Mouse (Mus musculus) left cerebral cortex, adult 9 months (tissue): ENCODE data around the gene Asb5.
"Not testable (repeated sequence)": the region's sequence is repeated elsewhere in the genome, so short reads cannot be mapped to it uniquely, and the experiment has no call there.

Experiments
- DNase-seq, 2 experiments: peaks; one replicate each; pipeline ENCODE4 v3.0.0; 2022; ENCODE audit warnings: low spot score in 2 of 2

Gene Asb5

DNA sequence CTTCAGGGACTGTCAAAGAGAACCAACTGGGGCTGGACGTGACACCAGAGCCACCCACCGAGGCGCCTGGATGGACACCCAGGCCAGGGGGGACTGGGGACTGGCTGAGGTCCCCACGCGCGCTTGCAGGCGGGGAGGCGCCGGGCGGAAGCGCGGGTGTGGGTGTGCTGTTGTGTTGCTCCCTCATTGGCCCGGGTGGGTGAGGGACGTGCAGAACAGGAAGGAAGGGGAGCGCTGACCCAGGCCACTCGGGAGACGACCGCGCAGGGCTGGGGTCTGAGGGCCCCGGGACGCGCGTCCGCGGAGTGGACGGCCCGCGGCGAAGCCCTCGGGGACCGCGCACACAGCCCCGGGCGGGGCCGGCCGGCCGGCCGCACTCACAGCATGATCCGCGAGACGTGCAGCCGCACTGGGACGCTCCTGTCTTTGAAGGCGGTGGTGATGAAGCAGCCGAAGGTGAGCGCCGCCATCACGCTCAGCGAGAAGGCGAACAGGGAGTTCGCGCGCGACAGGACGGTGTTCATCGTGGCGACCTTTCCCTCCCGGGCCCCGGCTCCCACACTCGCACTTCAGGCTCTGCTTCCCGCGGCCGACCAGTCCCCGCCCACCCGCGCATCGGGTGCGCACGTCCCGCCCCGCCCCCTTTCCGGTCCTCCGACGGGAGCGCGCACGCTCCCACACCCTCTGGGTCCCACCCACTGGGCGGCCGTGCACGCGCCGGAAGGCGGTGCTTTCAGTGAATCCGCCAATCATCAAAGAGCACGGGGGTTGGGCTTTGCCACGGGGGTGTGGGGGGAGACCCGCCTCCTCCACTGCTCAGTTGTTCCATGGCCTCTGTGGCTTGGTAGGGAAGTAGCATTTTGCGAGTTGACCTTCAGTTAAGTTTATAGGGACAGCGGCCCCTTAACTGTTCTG, at the start of gene Asb5, which contains the start of gene Spcs3:
TSS of gene Asb5 (plus strand) at position 199 of the 915 bp plus-strand sequence.
TSS of gene Spcs3 (minus strand) at position 617 of the 915 bp plus-strand sequence.
- DNase-seq: peak; percentile 77 to 95

DNA sequence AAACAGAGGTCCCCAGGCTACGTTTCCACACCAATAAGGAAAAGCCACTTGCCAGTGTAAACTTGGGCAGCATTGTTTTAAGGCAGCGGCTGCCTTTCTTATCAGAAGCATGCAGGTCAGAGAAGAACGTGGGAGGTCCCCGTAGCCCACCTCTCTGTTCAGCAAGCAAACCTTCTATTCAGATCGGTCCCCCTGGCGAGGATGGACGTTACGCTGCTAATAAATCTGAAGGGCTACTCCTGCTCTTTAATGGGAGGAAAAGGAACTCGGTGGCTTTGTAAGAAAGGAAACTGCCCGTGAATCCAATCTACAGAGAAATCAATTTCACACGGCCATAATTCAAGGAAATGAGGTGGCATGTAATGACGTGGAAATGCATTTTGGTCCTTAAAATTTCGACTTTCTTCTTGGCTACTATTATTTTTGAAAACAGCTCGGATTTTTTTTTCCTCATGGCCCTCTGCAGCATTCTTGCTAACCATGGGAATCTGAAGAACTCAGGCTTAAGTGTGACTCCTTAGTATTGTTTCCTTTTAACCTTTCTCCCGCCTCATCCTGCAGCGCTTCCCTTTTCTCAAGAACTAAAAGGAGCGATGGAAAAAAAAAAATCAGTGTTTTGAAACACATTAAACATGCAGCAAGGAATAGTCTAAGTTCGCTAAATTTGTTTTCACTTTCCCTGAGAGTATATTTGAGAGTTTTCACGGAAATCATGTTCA, 42.7 kb upstream of the Asb5 start:
- no peak for DNase-seq

DNA sequence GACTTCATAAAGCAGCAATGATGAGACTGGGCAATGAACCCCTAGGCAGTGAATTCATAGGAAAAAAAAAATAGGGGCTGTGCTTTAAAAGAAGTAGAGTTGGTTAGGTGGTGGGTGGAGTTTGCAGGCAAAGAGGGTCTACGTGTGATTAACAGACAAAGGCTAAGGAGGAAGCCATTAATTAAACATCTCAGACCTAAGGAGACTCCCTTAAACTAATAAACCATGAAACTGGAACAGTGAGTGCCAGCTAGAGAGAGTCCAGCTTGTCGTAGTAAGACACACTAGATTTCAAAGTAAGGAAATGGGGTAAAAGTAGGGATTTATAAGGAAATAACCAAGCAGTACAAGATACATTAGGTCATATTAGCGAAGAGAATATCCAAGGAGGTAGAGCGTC, 40.9 kb upstream of the Asb5 start:
- DNase-seq: no peak

DNA sequence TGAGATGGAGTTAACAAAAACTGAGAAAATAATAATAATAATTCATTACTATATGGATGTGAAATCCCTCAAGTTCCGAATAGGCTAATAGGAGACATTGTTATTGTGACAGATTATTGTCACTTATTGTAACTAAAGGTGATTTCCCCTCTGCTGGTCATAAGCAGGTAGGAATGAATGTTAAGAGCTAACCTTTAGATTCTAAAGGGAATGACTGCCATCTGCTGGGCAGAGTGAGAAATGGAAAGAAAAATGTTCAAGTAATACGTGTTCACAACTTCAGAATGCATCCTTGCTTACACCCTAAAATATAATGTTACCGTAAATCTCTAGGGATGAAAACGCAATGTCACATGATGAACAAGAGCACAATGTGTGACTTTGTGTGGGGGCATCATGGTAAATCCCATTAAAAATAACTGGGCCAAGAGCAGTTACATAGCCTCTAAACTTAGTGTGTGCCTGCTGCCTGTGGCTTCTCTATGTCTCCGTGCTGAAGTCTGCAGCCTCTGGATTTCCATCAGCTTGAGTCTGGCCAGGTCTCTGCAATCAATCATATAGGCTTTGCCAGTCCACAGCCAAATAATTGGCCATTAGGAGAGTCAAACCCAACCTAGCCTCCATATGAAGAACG, 38.2 kb upstream of the Asb5 start:
- DNase-seq: no peak

DNA sequence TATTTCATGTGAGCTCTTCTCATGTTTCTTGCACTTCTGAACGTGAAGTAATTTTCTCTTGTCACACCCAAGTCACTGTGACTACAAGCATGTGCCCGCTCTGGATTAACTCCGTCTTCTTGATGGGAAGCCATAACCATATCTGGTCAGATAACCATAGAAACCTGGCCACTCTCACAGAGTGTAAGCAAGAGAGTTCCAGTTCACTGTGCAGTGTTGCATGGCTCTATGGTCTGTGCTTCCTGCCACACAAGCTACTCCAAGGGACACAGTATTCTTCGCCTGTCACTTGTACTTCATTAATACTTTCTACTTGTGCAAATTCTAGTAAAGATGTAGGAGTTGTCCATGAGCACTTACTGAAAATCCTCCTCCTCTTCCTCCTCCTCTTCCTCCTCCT, 37.4 kb upstream of the Asb5 start:
- no peak for DNase-seq

DNA sequence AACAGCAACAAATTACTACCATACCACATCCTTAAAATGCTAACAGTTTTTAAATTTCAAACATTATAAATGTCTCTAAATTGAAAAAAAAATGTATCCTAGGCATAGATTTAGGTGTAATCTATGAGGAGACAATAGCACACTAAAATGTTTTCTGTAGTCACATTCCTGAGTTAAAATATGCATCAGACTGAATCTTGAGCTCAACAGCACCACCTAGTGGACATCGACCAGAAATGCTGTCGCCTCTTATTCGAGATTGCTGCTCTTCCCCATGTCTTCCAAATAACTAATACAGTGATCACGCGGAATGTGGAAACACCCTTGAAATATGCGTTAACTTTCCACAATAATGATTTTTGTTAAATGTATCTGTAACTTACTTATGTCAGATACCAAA, 36.3 kb upstream of the Asb5 start:
- no peak for DNase-seq

DNA sequence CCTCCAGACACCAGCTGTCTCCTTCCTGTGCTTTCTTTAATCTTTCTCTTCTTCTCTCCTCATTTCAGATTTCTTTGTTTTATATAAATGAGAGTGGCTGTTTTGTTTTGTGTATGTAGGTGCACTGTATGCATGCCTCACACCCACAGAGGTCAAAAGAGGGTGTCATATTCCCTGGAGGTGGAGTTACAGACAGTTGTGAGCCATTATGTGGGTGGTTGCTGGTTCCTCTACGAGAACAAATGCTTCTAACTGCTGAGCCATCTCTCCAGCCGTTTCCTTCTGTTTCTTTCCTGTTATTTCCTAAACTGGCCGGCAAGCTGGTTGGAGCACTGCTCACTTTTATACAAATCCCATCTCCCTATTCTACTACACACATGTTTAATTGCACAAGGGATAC, 35.5 kb upstream of the Asb5 start:
- DNase-seq: no peak

DNA sequence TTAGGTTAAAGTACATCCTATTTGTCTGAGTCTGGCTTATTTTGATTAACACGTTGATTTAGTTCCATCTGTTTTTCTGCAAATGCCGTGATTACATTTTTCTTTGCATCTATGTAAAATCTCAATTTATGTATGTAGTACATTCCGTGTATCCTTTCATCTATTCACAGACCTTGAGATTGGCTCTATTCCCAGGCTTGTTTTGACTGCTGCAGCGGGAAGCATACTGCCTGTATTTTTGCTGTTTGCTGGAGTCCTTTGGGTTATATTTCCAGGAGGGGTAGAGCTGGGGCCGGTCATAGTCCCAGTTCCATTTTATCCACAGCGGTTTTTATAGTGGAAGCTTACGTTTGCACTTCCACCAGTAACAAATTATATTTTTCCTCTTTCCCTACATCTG, 26.3 kb upstream of the Asb5 start:
- DNase-seq: no peak

DNA sequence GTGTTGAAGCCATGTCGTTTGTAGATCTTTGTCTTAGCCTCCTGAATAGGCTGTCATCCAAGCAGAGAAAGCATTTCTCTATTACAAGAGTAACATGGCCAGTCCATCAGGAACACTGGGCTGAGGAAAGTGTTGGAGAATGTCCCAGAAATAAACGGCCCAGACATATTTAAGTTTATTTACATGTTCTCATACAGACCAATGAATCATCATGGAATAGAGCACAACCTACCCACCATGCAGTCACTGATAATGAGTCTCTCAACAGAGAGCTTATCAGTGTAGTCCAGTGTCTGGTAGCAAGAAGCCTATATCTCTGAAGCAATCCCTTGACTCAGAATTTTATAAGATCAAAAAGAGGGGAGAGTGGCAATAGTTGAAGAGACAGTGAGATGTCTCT, 24.3 kb upstream of the Asb5 start:
- DNase-seq: no peak

DNA sequence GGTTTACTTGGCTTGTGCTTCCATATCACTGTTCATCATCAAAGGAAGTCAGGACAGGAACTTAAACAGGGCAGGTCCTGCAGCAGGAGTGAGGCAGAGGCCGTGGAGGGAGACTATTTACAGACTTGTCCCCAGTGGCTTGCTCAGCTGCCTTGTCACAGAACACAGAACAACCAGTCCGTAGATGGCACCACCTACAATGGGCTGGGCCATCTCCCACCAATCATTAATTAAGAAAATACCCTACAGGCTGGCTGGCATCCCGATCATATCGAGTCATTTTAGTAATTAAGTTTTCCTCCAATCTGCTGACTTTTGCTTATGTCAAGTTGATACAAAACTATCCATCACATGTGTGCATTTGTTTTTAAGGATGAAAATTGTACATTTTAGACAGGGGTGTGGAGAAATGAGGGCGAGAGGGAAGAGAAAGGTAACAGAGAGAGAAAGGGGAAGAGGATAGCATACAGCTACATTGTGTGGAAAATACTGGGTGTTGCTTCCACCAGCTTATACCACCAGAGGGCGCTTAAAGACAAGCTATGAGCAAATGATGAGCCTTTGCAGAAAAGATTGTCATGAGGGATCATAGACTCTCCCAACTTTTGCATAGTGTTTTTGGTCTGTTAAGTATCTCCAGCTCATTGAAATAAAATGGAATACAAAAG, 21.8 kb upstream of the Asb5 start:
- DNase-seq: peak; percentile 62 to 94

DNA sequence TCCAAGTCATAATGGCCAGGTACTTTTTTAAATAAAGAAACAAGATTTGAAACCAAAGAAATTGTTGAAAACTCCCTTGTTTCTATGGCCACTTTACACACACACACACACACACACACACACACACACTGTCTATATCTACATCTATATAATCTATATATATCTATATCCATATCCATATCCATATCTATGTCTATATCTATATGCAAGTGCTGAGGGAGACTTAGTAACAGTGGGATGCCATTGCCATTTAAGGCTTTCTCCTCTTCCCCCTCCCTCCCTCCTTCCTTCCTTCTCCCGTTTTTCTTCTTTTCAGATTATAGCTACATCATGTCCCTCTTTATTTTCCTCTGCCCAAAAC, 21.3 kb upstream of the Asb5 start:
- DNase-seq: no peak

DNA sequence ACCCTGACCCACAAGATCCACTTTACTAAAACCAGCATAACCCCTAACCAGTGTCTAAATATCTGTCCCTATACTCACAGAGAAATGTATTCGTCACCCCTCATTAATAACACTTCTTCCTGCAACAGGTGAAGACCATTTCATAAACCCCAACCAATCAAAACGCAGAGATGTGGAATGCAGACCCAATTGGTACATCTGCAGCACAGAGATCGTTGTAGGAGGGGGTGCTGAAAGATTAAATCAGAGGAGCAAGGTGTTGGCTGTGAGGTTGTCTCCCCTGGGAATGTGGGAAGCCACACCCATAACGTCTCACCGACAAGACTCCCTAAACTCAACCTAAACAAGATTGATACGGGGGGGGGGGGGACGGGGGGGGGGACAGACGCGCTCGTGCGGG, 20.6 kb upstream of the Asb5 start:
- DNase-seq: no peak

DNA sequence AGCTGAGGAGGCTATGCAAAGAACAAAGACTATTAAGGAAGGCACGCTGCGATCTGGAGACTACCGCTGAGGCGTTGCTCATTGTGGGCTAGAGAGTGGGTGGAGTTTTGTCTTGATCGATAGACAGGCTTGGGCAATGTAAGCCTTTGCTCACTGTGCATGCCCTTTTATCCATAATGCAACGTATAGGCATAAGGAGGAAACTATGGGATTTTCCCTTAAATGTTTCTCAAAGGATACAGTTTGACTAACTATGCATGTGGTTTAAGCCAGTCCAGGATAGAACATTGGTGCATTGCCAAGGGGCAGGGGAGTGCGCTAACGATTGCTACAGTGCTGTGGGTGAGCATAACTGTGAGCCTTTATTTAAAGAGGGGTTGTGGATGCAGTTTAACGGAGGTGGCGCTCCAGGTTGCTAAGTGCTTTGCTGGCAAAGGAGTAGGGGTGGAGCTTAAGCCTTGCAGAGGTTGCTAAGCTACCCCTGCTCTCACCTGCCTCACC, 20.1 kb upstream of the Asb5 start:
- DNase-seq: peak; percentile 45

DNA sequence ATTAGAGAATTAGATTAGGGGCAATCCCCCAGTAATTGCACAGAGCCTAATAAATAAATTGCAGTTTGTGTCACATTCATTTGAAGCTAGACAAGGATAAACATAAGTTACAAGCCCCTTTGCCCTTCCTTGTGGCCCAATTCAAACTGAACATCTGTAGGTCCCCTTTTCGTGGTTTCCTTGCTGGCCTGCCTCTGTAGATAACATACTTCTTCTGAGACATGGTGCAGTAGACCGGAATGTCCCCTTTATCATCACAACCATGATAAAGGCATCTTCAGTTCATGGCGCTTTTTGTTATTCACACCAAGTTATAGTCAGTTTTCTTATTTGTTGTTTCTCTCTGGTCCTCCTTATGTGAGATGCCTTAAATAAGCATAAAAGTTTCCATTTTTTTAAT, 17.6 kb upstream of the Asb5 start:
- no peak for DNase-seq

DNA sequence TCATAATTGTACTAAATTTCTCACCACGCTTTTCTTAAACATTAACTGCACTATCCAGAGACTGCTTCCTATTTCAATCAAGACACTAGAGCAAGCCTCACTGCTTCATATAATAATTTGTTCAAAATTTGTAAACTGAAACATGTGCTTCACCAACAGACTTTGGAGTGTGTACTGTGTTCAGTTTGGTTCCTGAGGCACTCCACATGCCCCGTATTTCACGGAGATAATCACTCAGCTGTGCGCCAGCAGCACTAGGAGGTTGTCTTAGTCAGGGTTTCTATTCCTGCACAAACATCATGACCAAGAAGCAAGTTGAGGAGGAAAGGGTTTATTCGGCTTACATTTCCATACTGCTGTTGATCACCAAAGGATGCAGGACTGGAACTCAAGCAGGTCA, 17.2 kb upstream of the Asb5 start:
- not testable (repeated sequence) for DNase-seq

DNA sequence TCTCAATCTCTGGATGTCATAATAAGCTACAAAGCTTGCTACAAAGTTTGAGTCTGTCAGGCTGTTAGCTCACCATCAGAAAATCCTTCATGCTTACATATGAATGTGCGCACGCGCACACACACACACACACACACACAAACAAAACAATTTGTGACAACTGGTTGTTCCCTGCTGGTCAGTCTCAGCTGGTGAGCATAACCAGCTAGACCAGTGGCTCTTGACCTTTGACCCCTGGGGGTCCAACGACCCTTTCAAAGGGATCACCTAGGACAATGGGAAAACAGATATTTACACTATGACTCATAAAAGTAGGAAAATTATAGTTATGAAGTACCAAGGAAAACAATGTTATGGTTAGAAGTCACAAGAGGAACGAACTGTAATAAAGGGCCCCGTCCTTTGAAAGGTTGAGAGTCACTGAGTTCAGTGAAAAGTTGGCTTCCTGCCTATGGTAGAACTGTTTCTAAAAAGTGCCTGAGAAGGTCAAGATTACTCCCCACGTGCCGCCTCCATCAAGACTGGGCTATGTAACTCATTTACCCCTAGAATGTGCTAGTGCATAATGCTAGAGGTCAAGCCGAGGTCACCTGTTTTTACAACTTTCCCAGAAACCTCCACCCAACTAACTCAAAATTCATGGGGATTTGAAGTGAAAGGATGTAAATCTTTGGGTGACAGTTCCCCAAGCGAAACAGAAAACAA, 10.5 kb upstream of the Asb5 start:
- DNase-seq: no peak

DNA sequence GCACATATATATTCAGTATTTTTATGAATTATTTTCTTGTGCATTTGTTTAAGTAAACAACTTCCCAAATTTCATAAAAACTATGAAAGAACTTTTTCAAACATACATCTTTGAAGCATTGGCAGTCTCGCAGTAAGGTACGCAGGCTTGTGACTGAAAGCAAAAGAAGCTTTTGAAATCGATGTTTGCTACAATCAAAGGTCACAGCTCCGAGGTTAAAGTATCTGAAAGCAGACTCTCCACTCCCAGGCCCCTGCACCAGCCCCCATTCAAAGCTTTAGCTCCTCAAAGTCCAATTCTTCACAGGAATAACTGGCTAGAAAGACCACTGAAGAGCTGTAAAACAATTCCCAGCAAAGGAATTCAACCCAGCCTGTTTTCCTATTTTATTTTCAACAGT, 8.9 kb upstream of the Asb5 start:
- no peak for DNase-seq

DNA sequence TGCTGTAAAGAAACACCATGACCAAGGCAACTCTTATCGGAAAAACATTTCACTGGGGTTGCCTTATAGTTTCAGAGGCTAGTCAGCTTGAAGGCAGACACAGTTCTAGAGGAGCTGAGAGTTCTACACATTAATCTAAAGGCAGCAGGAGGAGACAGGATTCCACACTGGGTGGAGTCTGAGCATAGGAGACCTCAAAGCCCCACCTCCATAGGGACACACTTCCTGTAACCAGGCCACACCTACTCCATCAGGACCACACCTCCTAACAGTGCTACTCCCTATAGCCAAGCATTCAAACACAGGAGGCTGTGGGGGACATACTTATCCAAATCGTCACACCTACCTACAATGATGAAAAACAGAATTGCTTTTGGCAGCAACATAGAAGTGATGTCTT, 3.8 kb upstream of the Asb5 start:
- DNase-seq: no peak

DNA sequence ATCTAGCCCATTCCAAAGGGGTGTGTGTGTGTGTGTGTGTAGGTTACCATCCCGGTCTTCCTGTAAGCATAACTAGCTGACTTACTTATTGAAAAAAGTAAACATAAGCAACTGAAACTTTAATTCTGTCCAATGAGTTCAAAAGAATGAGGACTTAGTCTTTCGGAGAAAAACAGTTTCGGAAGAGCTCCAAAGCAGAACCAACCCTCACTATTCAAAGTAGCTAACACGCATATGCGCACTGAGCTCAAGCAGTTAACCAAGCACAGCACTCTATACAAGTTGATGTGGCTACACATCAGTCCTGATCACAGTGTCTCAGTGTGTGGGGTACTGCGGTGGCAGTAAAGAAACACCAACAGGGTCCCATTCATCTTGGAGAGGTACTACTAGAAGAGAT, 2.7 kb upstream of the Asb5 start:
- DNase-seq: no peak

DNA sequence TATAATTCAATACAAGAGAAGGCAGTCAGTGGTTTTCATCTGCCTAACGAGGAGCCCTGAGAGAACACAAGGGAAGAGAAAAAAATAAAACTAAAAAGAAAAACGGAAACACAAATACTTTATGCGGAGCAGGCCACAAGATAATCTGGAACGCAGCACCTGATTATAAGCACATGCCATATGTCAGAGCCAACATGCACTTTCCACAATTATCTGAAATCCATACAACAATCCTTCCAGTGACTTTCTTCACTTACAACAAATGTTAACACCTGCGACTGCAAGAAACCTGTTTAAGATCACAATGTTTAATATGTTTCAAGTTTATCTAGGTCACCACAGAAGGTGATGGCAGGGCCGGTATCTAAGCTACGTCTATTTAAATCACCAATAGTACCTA, 809 bp upstream of the Asb5 start:
- DNase-seq: no peak

DNA sequence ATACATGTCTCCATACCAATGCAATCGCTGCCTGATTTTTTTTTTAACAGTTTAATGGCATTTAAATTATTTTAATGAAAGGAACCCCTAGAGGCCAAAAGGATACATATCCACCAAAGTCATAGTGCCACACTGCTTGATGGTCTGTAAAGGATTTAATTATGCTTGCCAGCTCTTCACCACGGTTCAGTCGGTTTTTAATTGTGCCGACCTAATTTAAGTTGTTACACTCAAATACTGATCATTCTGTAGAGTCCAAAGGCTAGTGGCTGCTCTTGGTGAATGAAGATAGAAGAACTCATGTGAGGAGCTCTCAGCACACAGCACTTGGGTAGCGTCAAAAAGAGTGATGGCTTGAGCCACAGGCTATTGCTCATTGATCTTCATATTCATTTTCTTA, 5.8 kb downstream of the Asb5 start:
- no peak for DNase-seq
